Mouse (Mus musculus): ENCODE results near the gene Chaf1a.

GRCm38 (mm10) chr17:56054938-56055337 lies 14.7 kb downstream of the Chaf1a start:
- TF ChIP-seq ZNF384 (IDR thresholded peaks at IDR 0.05; ENCODE audit: low read depth, low read length): peak; percentile 58
- no peak for TF ChIP-seq CHD1 (IDR thresholded peaks at IDR 0.05; ENCODE audit: low read depth, low read length)
- no peak for TF ChIP-seq RAD21 (IDR thresholded peaks at IDR 0.05; ENCODE audit: low read depth, low read length)
- no peak for TF ChIP-seq CTCF (IDR thresholded peaks at IDR 0.05 in 2 of 3, conservative IDR thresholded peaks at IDR 0.05 in 1 of 3; ENCODE audit: control insufficient read depth in 1 of 3, insufficient read depth in 1 of 3, low read depth in 2 of 3, low read length in 3 of 3, poor library complexity in 1 of 3, severe bottlenecking in 1 of 3)
- no peak for TF ChIP-seq GATA1 (IDR thresholded peaks at IDR 0.05; ENCODE audit: low read depth, low read length)
- no peak for TF ChIP-seq MYC (IDR thresholded peaks at IDR 0.05; ENCODE audit: low read depth, low read length)

Measured in MEL (cell line).